Mouse (Mus musculus) left cerebral cortex, postnatal 36 days (tissue): ENCODE data around the gene Ank3. TPM values are rescaled to one million over a fixed set of nuclear protein-coding genes. Genes with fewer than 3 reads are reported as not detected.

Source experiments
- DNase-seq, 2 experiments: peaks; one replicate each; pipeline ENCODE4 v3.0.0; 2021 to 2022; ENCODE audit warnings: low spot score in 2 of 2, mixed read lengths in 1 of 2
- intact Hi-C: fragments of 180-260 bp; cut with DNase I; formaldehyde crosslinking; loops from one replicate; pipeline ENCODE4 v1.15.1; 2025
- total RNA-seq, 2 experiments: library from RNA; stranded (reverse); gene quantifications; 2 replicates each; pipeline ENCODE4 v1.2.3; 2021

Ank3 gene
- total RNA-seq, 2 experiments from 2014 or later = 498 to 546 TPM

DNA sequence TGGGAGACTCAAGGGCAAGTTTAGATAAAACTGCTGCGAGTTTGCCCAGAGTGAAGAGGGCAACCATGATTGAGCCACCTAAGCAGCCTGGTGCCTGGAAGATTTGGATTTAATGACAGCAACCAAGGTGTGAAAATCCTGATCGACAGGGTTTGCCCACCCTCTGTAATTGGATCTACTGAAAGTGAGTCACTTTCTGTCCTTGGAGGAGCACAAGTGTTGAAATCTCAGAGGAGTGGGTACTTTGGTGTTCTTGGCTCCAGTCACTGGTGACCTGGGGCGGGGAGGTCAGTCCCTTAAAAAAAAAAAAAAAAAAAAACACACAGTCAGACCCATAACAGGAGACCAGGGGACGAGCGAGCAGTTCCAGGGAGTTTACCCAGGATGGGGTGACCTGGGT lies 624.0 kb downstream of the Ank3 start:
- intact Hi-C loops = loop anchor here (5.0 to 10.0 kb wide), 3 partner anchors 75 to 275 kb away; partner anchors contain the start of gene Ccdc6
- no peak for DNase-seq

DNA sequence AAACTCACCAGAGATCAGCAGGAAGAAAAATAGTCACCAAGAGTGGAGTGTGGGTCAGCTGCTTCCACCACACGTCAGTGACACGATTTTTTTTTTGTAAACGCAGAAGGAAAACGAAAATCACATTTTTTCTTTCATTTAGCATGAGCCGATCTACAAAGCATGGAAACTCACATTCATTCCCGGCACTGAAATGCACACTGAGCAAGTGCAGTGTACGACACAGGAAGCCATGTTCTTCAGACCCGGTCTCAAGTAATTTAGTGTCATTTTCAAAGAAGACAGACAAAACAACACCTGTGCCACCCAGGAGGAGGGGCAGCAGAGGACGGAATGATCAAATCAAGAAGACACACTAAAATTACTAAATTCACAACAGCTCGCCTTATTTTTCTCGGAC lies 625.3 kb downstream of the Ank3 start:
- DNase-seq = no peak
- intact Hi-C loops = loop anchor here (5.0 to 10.0 kb wide), 3 partner anchors 73 to 273 kb away; partner anchors contain the start of gene Ccdc6

- intact Hi-C loops = no loop called here
- peak; percentile 32 to 45 for DNase-seq
These were observed 633.4 kb downstream of the Ank3 start for GRCm38 (mm10) chr10:70031942-70032341.

GRCm38 (mm10) chr10:70032982-70033381 lies 634.4 kb downstream of the Ank3 start:
- intact Hi-C loops = no loop called here

DNA sequence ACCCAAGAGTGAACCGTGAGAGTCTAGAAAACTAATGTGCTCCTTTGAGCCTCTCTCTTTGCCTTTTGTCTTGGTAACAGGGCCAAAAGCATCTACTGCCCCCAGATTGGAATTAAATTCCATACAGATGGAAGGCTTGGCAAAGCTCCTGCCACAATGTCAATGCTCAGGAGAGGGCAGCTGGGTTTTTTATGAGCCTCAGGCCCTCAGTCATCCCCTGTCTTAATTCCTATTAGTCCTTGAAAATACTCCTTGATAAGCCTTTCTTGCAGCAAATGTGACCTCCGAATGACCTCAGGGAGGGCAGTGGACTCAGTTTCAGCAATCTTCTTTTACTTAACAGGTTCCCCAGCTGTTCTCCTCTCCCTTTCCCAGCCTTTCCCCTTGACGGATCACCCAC lies 635.3 kb downstream of the Ank3 start:
- DNase-seq = no peak
- intact Hi-C loops = no loop called here

More at GRCm38 (mm10) chr10:70032982-70033381, 634.4 kb downstream of the Ank3 start:
- DNase-seq = no peak

- intact Hi-C loops = no loop called here
These were observed 641.3 kb downstream of the Ank3 start for GRCm38 (mm10) chr10:70039871-70040291.

GRCm38 (mm10) chr10:70041562-70041961 lies 643.0 kb downstream of the Ank3 start:
- intact Hi-C loops = no loop called here
- no peak for DNase-seq

More at GRCm38 (mm10) chr10:70039871-70040291, 641.3 kb downstream of the Ank3 start:
- DNase-seq = no peak

- intact Hi-C loops = no loop called here
- DNase-seq = no peak
These were observed 647.1 kb downstream of the Ank3 start for GRCm38 (mm10) chr10:70045722-70046121.

- DNase-seq = no peak
- intact Hi-C loops = no loop called here
These were observed 651.2 kb downstream of the Ank3 start for GRCm38 (mm10) chr10:70049771-70050170.

GRCm38 (mm10) chr10:70055291-70055690 lies 656.7 kb downstream of the Ank3 start:
- intact Hi-C loops = no loop called here
- DNase-seq = no peak

DNA sequence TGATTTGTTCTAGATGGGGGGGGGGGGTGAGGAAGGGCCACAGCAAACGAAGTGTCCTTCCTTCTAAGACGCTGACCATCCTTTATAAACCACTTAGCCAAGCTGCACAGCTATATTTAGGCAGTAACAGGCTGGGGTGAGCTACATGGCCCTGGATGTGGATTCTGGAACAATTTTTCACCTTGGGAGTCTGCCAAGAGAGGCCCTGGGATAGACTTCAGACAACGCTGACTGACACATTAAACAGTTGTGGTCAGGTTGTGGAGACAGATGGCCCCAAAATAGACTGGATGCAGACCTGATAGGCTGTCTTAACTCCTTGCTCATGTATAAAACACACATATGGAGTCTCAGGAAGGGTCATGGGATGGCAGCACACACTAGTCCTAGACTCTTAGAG lies 658.5 kb downstream of the Ank3 start:
- no peak for DNase-seq
- intact Hi-C loops = no loop called here

DNA sequence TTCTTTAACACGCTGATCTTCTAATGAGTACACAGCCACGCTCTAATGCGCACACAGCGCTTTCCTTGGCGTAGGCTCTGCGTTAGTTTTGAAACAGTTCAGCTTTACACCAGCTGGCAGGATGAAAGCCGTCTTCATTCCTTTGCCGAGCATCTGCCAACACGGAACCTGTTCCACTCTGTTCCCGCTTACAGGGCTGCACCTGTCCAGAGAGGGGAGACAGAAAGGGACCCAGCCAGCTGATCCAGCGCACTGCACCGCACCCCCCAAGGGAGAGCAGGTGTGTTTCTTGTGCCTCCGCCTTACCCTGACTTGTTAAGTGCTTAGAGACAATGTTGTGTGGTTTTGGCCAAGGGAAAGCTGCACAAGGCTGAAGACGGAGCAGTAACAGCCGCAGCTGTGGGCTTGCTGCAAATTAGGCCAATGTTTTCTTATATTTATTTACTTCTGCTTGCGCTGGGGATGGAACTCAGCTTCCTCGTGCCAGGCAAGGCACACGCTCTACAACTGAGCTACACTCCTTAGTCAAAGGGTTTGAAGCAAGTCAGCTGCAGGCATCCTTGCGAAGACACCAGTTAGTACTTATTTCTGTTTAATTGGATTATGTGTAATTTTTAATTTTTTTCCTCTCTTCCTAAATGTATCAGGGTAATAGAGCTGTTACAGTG lies 661.6 kb downstream of the Ank3 start:
- peak; percentile 39 to 54 for DNase-seq
- intact Hi-C loops = no loop called here

DNA sequence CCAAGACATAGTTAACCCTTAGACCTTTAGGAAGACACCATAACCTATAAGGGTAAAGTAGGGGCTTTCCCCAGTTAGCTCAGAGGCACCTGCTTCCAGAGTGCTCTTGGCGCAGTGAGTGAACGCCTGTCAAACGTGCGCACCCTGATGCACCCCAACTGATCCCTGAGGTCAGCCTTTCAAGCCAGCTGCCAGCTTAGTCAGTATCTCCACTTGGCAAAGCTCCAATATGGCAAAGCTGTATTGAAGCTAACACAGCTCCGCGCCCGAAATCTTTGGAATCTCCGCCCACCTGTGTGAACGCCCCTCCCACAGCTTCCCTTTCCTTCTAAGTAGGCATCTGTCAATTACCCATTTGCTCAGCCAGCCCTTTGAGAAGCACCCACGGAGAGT lies 662.1 kb downstream of the Ank3 start:
- DNase-seq = no peak
- intact Hi-C loops = no loop called here

GRCm38 (mm10) chr10:70063881-70064555 lies 665.4 kb downstream of the Ank3 start:
- intact Hi-C loops = no loop called here
- no peak for DNase-seq

GRCm38 (mm10) chr10:70065191-70065590 lies 666.6 kb downstream of the Ank3 start:
- no peak for DNase-seq
- intact Hi-C loops = no loop called here

GRCm38 (mm10) chr10:70066497-70067168 lies 668.1 kb downstream of the Ank3 start:
- DNase-seq = no peak
- intact Hi-C loops = no loop called here

- DNase-seq = no peak
- intact Hi-C loops = no loop called here
These were observed 668.9 kb downstream of the Ank3 start for GRCm38 (mm10) chr10:70067169-70068115.

GRCm38 (mm10) chr10:70069321-70069720 lies 670.7 kb downstream of the Ank3 start:
- no peak for DNase-seq
- intact Hi-C loops = no loop called here

GRCm38 (mm10) chr10:70071334-70071733 lies 672.8 kb downstream of the Ank3 start:
- intact Hi-C loops = no loop called here
- peak; percentile 45 to 53 for DNase-seq
